Mouse (Mus musculus) liver, embryonic 13.5 days (tissue): ENCODE data around the gene Hcrt. TPM values are rescaled to one million over a fixed set of nuclear protein-coding genes. Genes with fewer than 3 reads are reported as not detected.
A peak's percentile ranks its signal among the peaks of the same experiment; 100 is the strongest.
"Not testable (repeated sequence)": the region's sequence is repeated elsewhere in the genome, so short reads cannot be mapped to it uniquely, and the experiment has no call there.

Experiments
- ATAC-seq: fragments of 200-750 bp; cut with Nextera tagmentation; 2 replicates; pipeline ENCODE4 v1.8.0; 2017; ENCODE audit warnings: low read depth, mild to moderate bottlenecking, moderate number of reproducible peaks, moderate library complexity
- DNase-seq: peaks from one replicate; pipeline ENCODE4 v3.0.0; 2022
- H3K27ac ChIP-seq: fragments of 300-500 bp; sonication (generic); 2 replicates; pipeline ENCODE4 v1.5.1; 2015; ENCODE audit warnings: moderate library complexity, mild to moderate bottlenecking, inconsistent platforms
- H3K27me3 ChIP-seq: fragments of 300-500 bp; sonication (generic); 2 replicates; pipeline ENCODE4 v1.6.1; 2015; ENCODE audit warnings: mild to moderate bottlenecking, inconsistent platforms
- H3K36me3 ChIP-seq: fragments of 300-500 bp; sonication (generic); 2 replicates; pipeline ENCODE4 v1.6.1; 2015; ENCODE audit warnings: mild to moderate bottlenecking, inconsistent platforms
- H3K4me1 ChIP-seq: fragments of 300-500 bp; sonication (generic); replicated peaks from 2 replicates; pipeline ENCODE4 v1.6.1; 2015; ENCODE audit warnings: inconsistent platforms
- H3K4me2 ChIP-seq: fragments of 300-500 bp; sonication (generic); 2 replicates; pipeline ENCODE4 v1.6.1; 2015; ENCODE audit warnings: inconsistent platforms, mild to moderate bottlenecking, moderate library complexity
- H3K4me3 ChIP-seq: fragments of 300-500 bp; sonication (generic); replicated peaks from 2 replicates; pipeline ENCODE4 v1.5.1; 2015; ENCODE audit warnings: mild to moderate bottlenecking, inconsistent platforms
- H3K9ac ChIP-seq: fragments of 300-500 bp; sonication (generic); 2 replicates; pipeline ENCODE4 v1.6.1; 2015; ENCODE audit warnings: mild to moderate bottlenecking, inconsistent platforms
- H3K9me3 ChIP-seq: fragments of 300-500 bp; sonication (generic); replicated peaks from 2 replicates; pipeline ENCODE4 v1.6.1; 2016; ENCODE audit warnings: inconsistent platforms
- WGBS: fragments of 180-500 bp; shearing (Covaris S2); methylation state at CpG from one replicate; pipeline ENCODE4 v1.1.7; 2015; ENCODE audit not compliant: insufficient replicate concordance; 5-methylcytosine and 5-hydroxymethylcytosine counted together
- polyA plus RNA-seq: library from polyadenylated mRNA; unstranded; fragments of >200 nt; fragmentation: Nextera tagmentation; extraction: Ambion mirVana; gene quantifications from 2 replicates; pipeline ENCODE4 v1.2.1, GENCODE M21; 2015

The Hcrt gene
- not detected in 2 replicates for polyA plus RNA-seq

GRCm38 (mm10) chr11:100762831-100763230 is at the start of gene Hcrt:
Hcrt (minus strand) TSS chr11:100762931.
- Histone ChIP-seq H3K4me1 (peaks cover 32% of the 10 kb centered on the region), H3K27ac (no peak within 1 kb of the TSS), H3K9me3 (no peaks in the 10 kb centered on the region), H3K36me3 (no peaks in the 10 kb centered on the region), H3K9ac (peak within 1 kb of the TSS; percentile 63), H3K4me2 (peak within 1 kb of the TSS; percentile 79), H3K4me3 (peak within 1 kb of the TSS; percentile 57), H3K27me3 (peaks cover 57% of the 10 kb centered on the region)
- ATAC-seq (no peak), DNase-seq (no peak)
- 70% methylated on average over 7 of the region's 7 CpGs for WGBS

- Histone ChIP-seq H3K9ac (no peak overlapping the region), H3K36me3 (peaks cover 21% of the 10 kb centered on the region), H3K4me1 (peaks cover 22% of the 10 kb centered on the region), H3K27me3 (no peaks in the 10 kb centered on the region), H3K4me2 (no peak overlapping the region), H3K27ac (no peak overlapping the region), H3K4me3 (no peak overlapping the region), H3K9me3 (no peaks in the 10 kb centered on the region)
- ATAC-seq (no peak), DNase-seq (no peak)
- WGBS: 85% methylated on average over 2 of the region's 2 CpGs
Measured at GRCm38 (mm10) chr11:100811132-100811531, 48.4 kb upstream of the Hcrt start.

GRCm38 (mm10) chr11:100810516-100810915 is 47.8 kb upstream of the Hcrt start:
- peaks cover 24% of the 10 kb centered on the region for H3K36me3 ChIP-seq

GRCm38 (mm10) chr11:100806380-100807305 is 43.9 kb upstream of the Hcrt start:
- Histone ChIP-seq H3K27me3 (no peaks in the 10 kb centered on the region), H3K9ac (no peak overlapping the region), H3K4me1 (0 out of 2 replicates have a peak, but pooled peaks cover 7% of the 10 kb centered on the region), H3K36me3 (peaks cover 54% of the 10 kb centered on the region), H3K9me3 (no peaks in the 10 kb centered on the region), H3K4me2 (no peak overlapping the region), H3K27ac (no peak overlapping the region), H3K4me3 (no peak overlapping the region)
- DNase-seq (no peak), ATAC-seq (no peak)
- WGBS: 78% methylated on average over 20 of the region's 20 CpGs

More at GRCm38 (mm10) chr11:100810516-100810915, 47.8 kb upstream of the Hcrt start:
- DNase-seq (no peak), ATAC-seq (no peak)
- Histone ChIP-seq H3K4me1 (peaks cover 20% of the 10 kb centered on the region), H3K9me3 (no peaks in the 10 kb centered on the region), H3K27me3 (no peaks in the 10 kb centered on the region), H3K27ac (no peak overlapping the region), H3K4me2 (no peak overlapping the region), H3K4me3 (no peak overlapping the region), H3K9ac (no peak overlapping the region)
- 78% methylated on average over 9 of the region's 9 CpGs for WGBS

- no peaks in the 10 kb centered on the region for H3K27me3 ChIP-seq
- no peaks in the 10 kb centered on the region for H3K9me3 ChIP-seq
- 65% methylated on average over 7 of the region's 7 CpGs for WGBS
- no peak overlapping the region for H3K4me3 ChIP-seq
- H3K27ac ChIP-seq: no peak overlapping the region
- 0 out of 2 replicates have a peak, but pooled peaks cover 7% of the 10 kb centered on the region for H3K4me1 ChIP-seq
- H3K4me2 ChIP-seq: no peak overlapping the region
- H3K9ac ChIP-seq: no peak overlapping the region
- DNase-seq (no peak), ATAC-seq (no peak)
- H3K36me3 ChIP-seq: peaks cover 55% of the 10 kb centered on the region
Measured at GRCm38 (mm10) chr11:100805535-100805934, 42.8 kb upstream of the Hcrt start.

GRCm38 (mm10) chr11:100804409-100804808 is 41.7 kb upstream of the Hcrt start:
- Histone ChIP-seq H3K36me3 (peaks cover 64% of the 10 kb centered on the region), H3K9me3 (no peaks in the 10 kb centered on the region), H3K9ac (no peak overlapping the region), H3K4me2 (no peak overlapping the region), H3K4me3 (no peak overlapping the region), H3K4me1 (0 out of 2 replicates have a peak, but pooled peaks cover 7% of the 10 kb centered on the region), H3K27me3 (no peaks in the 10 kb centered on the region), H3K27ac (no peak overlapping the region)
- 70% methylated on average over 10 of the region's 10 CpGs for WGBS
- no peak for DNase-seq
- no peak for ATAC-seq

- peaks cover 72% of the 10 kb centered on the region for H3K36me3 ChIP-seq
- no peaks in the 10 kb centered on the region for H3K9me3 ChIP-seq
Measured at GRCm38 (mm10) chr11:100799426-100799825, 36.7 kb upstream of the Hcrt start.

GRCm38 (mm10) chr11:100796585-100796984 is 33.9 kb upstream of the Hcrt start:
- H3K9me3 ChIP-seq: no peaks in the 10 kb centered on the region
- no peaks in the 10 kb centered on the region for H3K4me1 ChIP-seq
- WGBS: 81% methylated on average over 8 of the region's 8 CpGs
- no peak overlapping the region for H3K9ac ChIP-seq
- ATAC-seq (no peak), DNase-seq (no peak)
- peaks cover 53% of the 10 kb centered on the region for H3K36me3 ChIP-seq
- no peak overlapping the region for H3K4me2 ChIP-seq
- H3K27me3 ChIP-seq: no peaks in the 10 kb centered on the region
- no peak overlapping the region for H3K4me3 ChIP-seq
- H3K27ac ChIP-seq: no peak overlapping the region

More at GRCm38 (mm10) chr11:100799426-100799825, 36.7 kb upstream of the Hcrt start:
- ATAC-seq (no peak), DNase-seq (no peak)
- no peak overlapping the region for H3K9ac ChIP-seq
- 89% methylated on average over 5 of the region's 5 CpGs for WGBS
- no peak overlapping the region for H3K27ac ChIP-seq
- no peak overlapping the region for H3K4me2 ChIP-seq
- H3K4me1 ChIP-seq: no peaks in the 10 kb centered on the region
- H3K4me3 ChIP-seq: no peak overlapping the region
- H3K27me3 ChIP-seq: no peaks in the 10 kb centered on the region

- Histone ChIP-seq H3K9me3 (no peaks in the 10 kb centered on the region), H3K4me3 (no peak overlapping the region), H3K27me3 (no peaks in the 10 kb centered on the region), H3K4me2 (no peak overlapping the region), H3K36me3 (peaks cover 55% of the 10 kb centered on the region), H3K27ac (no peak overlapping the region), H3K9ac (no peak overlapping the region), H3K4me1 (no peaks in the 10 kb centered on the region)
- no peak for ATAC-seq
- DNase-seq: no peak
- 95% methylated on average over 2 of the region's 2 CpGs for WGBS
Measured at GRCm38 (mm10) chr11:100795386-100795785, 32.7 kb upstream of the Hcrt start.

- no peak overlapping the region for H3K4me2 ChIP-seq
- H3K27ac ChIP-seq: no peak overlapping the region
- 84% methylated on average over 2 of the region's 2 CpGs for WGBS
- H3K36me3 ChIP-seq: peaks cover 64% of the 10 kb centered on the region
- no peak for DNase-seq
- no peaks in the 10 kb centered on the region for H3K27me3 ChIP-seq
- H3K9me3 ChIP-seq: no peaks in the 10 kb centered on the region
- H3K4me3 ChIP-seq: no peak overlapping the region
- no peaks in the 10 kb centered on the region for H3K4me1 ChIP-seq
- no peak overlapping the region for H3K9ac ChIP-seq
- no peak for ATAC-seq
Measured at GRCm38 (mm10) chr11:100791457-100792049, 28.8 kb upstream of the Hcrt start.

- not testable (repeated sequence) for H3K4me2 ChIP-seq, H3K27me3 ChIP-seq, ATAC-seq, H3K4me1 ChIP-seq, DNase-seq, H3K4me3 ChIP-seq, H3K9ac ChIP-seq, H3K27ac ChIP-seq, H3K9me3 ChIP-seq
- peaks cover 68% of the 10 kb centered on the region for H3K36me3 ChIP-seq
- 82% methylated on average over 9 of the region's 9 CpGs for WGBS
Measured at GRCm38 (mm10) chr11:100790644-100791043, 27.9 kb upstream of the Hcrt start.
